Mouse (Mus musculus) kidney, embryonic 14.5 days (tissue): ENCODE measurements around the gene Pclaf. TPM values are rescaled to one million over a fixed set of nuclear protein-coding genes. Genes with fewer than 3 reads are reported as not detected.

Experiments
- ATAC-seq: fragments of 200-750 bp; cut with Nextera tagmentation; 2 replicates; pipeline ENCODE4 v1.8.0; 2017; ENCODE audit warnings: moderate number of reproducible peaks, mild to moderate bottlenecking, moderate TSS enrichment, moderate library complexity; ENCODE audit not compliant: low FRiP score, low TSS enrichment
- H3K27ac ChIP-seq: fragments of 300-500 bp; sonication (generic); 2 replicates; pipeline ENCODE4 v1.5.1; 2014; ENCODE audit warnings: low read depth, mild to moderate bottlenecking, low read length, moderate library complexity, mixed read lengths
- H3K27me3 ChIP-seq: fragments of 300-500 bp; sonication (generic); 2 replicates; pipeline ENCODE4 v1.6.1; 2014; ENCODE audit warnings: mild to moderate bottlenecking, low read length; ENCODE audit not compliant: control insufficient read depth, insufficient read depth
- H3K36me3 ChIP-seq: fragments of 300-500 bp; sonication (generic); 2 replicates; pipeline ENCODE4 v1.6.1; 2014; ENCODE audit warnings: low read length, mixed read lengths; ENCODE audit not compliant: control insufficient read depth, insufficient read depth
- H3K4me1 ChIP-seq: fragments of 300-500 bp; sonication (generic); 2 replicates; pipeline ENCODE4 v1.6.1; 2014; ENCODE audit warnings: low read length, mixed read lengths; ENCODE audit not compliant: control insufficient read depth, insufficient read depth
- H3K4me2 ChIP-seq: fragments of 300-500 bp; sonication (generic); replicated peaks from 2 replicates; pipeline ENCODE4 v1.6.1; 2014; ENCODE audit warnings: low read depth, mild to moderate bottlenecking, low read length
- H3K4me3 ChIP-seq: fragments of 300-500 bp; sonication (generic); 2 replicates; pipeline ENCODE4 v1.5.1; 2014; ENCODE audit warnings: mild to moderate bottlenecking, low read length
- H3K9ac ChIP-seq: fragments of 300-500 bp; sonication (generic); 2 replicates; pipeline ENCODE4 v1.6.1; 2014; ENCODE audit warnings: low read depth, mild to moderate bottlenecking, low read length, moderate library complexity
- H3K9me3 ChIP-seq: fragments of 300-500 bp; sonication (generic); 2 replicates; pipeline ENCODE4 v1.6.1; 2016; ENCODE audit warnings: low read length; ENCODE audit not compliant: control insufficient read depth
- WGBS: fragments of 180-500 bp; shearing (Covaris S2); extraction: QIAGEN DNeasy Blood & Tissue Kit; methylation state at CpG from one replicate; pipeline ENCODE4 v1.1.7; 2014; 5-methylcytosine and 5-hydroxymethylcytosine counted together
- polyA plus RNA-seq: library from polyadenylated mRNA; unstranded; fragments of >200 nt; fragmentation: Nextera tagmentation; extraction: Ambion mirVana; gene quantifications from 2 replicates; pipeline ENCODE4 v1.2.1, GENCODE M21; 2014

Pclaf gene
- polyA plus RNA-seq, result 283 and 343 TPM in 2 replicates

DNA sequence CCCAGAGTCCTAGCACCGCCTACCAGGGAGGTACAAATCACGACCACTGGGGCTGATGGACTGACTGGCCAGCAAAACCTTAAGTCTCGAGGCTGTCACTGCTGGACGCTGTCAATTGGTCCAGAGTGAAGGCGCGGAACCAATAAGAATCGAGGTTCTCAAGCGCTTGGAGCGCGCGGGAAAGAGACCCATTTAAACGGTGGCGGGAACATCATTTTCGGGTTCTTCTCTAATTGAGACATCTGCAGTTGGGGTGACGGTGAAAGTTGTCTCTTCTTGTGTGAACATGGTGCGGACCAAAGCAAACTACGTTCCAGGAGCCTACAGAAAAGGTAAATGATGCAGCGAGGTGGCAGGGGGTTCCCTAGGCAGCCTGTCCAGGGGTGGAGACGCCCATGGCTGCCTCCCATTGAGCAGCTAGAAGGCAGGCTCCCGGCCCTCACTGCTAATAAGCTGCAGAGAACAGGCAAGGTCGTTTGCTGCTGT is at the start of gene Pclaf:
Gene Pclaf, plus strand, starts transcription at position 95 of the 486 bp plus-strand sequence.
- no peaks in the 10 kb centered on the region for H3K9me3 ChIP-seq
- peak within 1 kb of the TSS; percentile 86 for H3K9ac ChIP-seq
- peak within 1 kb of the TSS; percentile 78 for H3K4me3 ChIP-seq
- H3K4me1 ChIP-seq, result peaks cover 5% of the 10 kb centered on the region; the same call in 1 of the 2 replicates
- peak within 1 kb of the TSS; percentile 81 for H3K4me2 ChIP-seq
- peak; percentile 98 for ATAC-seq
- WGBS, result under 1% methylated on average over 21 of the region's 21 CpGs
- peaks cover 20% of the 10 kb centered on the region for H3K36me3 ChIP-seq
- H3K27me3 ChIP-seq, result no peaks in the 10 kb centered on the region
- peak within 1 kb of the TSS; percentile 62; the same call in 1 of the 2 replicates for H3K27ac ChIP-seq

DNA sequence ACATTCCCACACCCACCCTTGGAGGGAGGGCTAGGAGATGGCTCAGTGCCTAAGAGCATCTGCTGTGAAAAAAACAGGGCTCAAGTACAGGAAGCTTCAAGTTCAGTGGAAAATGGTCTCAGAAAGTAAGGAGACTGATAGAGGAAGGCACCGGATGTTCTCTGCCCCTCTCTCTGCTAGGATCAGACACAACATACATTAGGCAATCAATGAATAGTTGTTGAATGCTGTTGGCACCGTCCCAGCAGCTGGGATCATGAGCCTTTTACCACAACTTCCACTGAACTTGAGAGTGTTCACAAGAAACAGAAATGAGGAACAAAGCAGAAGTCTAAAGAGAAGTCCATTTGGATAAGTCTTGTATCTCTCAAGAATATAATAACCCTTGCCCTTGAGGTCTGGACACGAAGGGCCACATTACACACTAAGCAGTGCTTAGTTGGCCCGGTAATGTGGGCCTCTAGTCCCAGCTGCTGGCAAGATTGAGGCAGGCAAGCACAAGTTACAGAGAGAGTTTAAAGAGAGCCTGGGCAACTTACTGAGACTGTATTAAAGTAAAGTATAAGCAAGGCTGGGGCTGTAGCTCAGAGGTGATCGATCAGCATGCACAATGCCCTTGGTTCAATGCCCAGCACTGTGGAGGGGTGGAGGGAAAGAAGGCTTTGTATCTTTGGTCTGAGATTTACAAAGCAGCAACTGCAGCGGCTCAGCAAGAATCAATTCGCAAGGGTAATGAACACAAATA is 45.4 kb upstream of the Pclaf start:
- Histone ChIP-seq H3K4me2 (no peak overlapping the region), H3K4me1 (peaks cover 13% of the 10 kb centered on the region), H3K27me3 (no peaks in the 10 kb centered on the region), H3K9ac (no peak overlapping the region), H3K4me3 (no peak overlapping the region), H3K27ac (no peak overlapping the region), H3K9me3 (no peaks in the 10 kb centered on the region), H3K36me3 (peaks cover 4% of the 10 kb centered on the region; the same call in 1 of the 2 replicates)
- ATAC-seq, result no peak
- 69% methylated on average over 7 of the region's 7 CpGs for WGBS

DNA sequence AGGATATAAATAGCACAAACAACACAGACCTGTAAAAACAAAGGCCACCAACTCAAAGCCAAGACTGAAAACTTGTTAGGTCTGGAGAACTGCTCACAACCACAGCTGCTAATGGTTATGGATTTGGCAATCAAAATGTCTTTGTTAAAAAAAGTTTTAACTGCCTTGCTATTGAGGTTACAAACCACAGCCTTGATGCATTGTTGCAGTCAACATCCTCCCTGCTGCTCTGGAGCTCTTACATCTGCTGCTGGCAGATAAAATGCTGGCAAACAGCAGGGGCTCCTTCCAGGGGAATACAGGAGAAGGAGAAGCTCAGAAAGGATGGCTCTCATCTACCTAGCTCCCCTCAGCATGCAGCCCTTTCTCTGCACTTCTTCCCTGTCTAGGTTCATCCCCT is 41.9 kb upstream of the Pclaf start:
- Histone ChIP-seq H3K4me3 (no peak overlapping the region), H3K9ac (no peak overlapping the region), H3K4me2 (no peak overlapping the region), H3K27me3 (no peaks in the 10 kb centered on the region), H3K9me3 (no peaks in the 10 kb centered on the region), H3K27ac (peak overlapping the region; percentile 38; the same call in 1 of the 2 replicates), H3K4me1 (peaks cover 13% of the 10 kb centered on the region), H3K36me3 (peaks cover 12% of the 10 kb centered on the region)
- no peak for ATAC-seq

DNA sequence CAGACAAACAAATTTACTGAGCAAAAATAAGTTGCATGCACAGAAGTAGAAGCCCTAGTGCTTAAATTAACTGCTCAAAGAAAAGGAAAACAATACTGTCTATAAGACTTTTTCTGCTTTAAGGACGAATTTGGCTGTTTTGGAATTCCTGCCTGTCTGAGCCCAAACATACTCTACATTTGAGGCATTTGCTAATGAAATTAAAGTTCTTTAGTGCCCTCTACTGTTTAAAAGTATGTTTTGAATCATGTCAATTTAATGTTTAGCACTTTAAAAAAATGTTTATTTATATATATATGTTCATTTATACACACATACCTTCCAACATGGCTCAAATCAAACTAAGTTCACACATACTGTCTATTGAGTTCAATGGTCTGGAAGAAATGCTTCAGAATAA is 39.8 kb upstream of the Pclaf start:
- Histone ChIP-seq H3K4me3 (no peak overlapping the region), H3K9me3 (no peaks in the 10 kb centered on the region), H3K36me3 (peaks cover 21% of the 10 kb centered on the region), H3K27ac (no peak overlapping the region), H3K4me1 (peaks cover 4% of the 10 kb centered on the region), H3K4me2 (no peak overlapping the region), H3K27me3 (no peaks in the 10 kb centered on the region), H3K9ac (no peak overlapping the region)
- ATAC-seq, result no peak
- WGBS, result 17% methylated on average over 1 of the region's 1 CpGs

DNA sequence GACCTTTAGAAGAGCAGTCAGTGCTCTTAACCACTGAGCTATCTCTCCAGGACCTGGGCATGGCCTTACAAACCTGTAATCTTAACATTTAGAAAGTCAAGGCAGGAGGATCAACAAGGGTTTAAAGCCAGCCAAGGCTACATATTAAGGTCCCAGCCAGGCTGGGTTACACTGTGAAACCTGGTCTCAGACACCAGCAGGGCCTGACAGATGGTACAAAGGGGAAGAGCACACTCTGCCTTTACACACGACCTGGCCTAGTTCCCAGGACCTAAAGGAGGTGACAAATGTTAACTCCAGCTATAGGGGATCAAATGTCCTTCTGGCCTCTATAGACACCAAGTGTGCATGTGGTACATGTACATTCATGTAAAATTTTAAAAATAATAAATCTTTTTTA is 30.4 kb upstream of the Pclaf start:
- no peak overlapping the region for H3K9ac ChIP-seq
- no peak overlapping the region for H3K27ac ChIP-seq
- 15% methylated on average over 1 of the region's 1 CpGs for WGBS
- H3K4me2 ChIP-seq, result no peak overlapping the region
- no peaks in the 10 kb centered on the region for H3K9me3 ChIP-seq
- peaks cover 33% of the 10 kb centered on the region for H3K36me3 ChIP-seq
- no peaks in the 10 kb centered on the region for H3K4me1 ChIP-seq
- H3K4me3 ChIP-seq, result no peak overlapping the region
- no peak for ATAC-seq
- no peaks in the 10 kb centered on the region for H3K27me3 ChIP-seq

DNA sequence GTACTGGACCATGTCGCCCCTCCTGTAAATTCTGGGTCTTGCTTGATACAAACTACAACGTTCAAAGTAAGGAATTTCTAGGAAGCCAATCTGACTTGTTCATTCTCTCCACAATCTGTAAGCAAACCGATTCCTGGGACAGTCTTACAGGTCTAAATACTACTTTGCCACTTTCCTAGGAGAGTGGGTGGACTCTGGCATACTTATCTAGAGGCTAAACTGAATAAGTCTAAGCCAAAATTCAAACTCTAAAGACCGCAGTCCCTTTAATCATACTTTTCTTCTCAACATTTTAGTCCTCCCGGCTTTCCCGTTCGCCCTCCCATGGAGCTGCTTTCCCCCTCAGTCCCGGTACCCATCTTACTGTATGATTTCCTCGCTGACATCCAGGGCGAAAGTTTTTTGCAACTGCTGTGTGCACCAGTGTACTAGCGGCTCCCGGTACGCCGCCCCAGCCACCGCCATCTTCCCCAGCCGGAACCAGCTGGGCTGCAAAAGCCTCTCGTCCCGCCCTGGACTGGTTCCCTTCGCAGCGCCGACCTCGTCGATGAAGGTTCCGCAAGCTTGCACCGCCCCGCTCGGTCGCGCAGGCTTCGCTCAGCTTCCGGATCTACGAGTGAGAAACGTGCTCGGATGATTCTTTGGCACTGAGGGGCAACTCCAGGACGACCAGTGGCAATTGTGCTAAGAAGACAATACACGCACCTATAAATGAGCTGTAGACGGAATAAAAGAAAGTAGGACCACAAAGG is 5.3 kb upstream of the Pclaf start:
- peak; percentile 97 for ATAC-seq
- H3K36me3 ChIP-seq, result no peaks in the 10 kb centered on the region; the same call in 1 of the 2 replicates
- WGBS, result under 1% methylated on average over 37 of the region's 37 CpGs
- no peaks in the 10 kb centered on the region for H3K27me3 ChIP-seq
- no peaks in the 10 kb centered on the region for H3K9me3 ChIP-seq
- H3K4me3 ChIP-seq, result peak overlapping the region; percentile 77
- H3K4me2 ChIP-seq, result peak overlapping the region; percentile 65
- peak overlapping the region; percentile 76 for H3K27ac ChIP-seq
- peak overlapping the region; percentile 79 for H3K9ac ChIP-seq
- H3K4me1 ChIP-seq, result no peaks in the 10 kb centered on the region

DNA sequence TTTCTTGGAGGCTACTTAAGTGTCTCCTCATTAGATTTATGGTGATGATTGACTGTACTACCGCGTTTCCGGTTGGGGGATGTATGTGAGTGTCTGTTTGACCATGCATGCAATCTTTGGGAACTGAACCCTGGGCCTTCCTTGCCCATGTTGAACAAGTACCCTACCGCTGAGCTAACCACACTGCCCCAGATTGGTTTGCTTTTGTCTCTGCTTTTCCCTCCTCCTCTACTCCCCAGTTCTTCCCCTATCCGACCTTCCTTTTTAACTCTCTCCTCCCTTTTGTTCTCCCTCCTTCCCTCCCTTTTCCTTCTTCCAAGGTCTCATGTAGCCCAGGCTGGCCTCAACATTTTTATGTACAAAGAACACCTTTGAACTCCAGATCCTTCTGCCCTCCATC is 1.1 kb downstream of the Pclaf start:
- H3K27me3 ChIP-seq, result no peaks in the 10 kb centered on the region
- peaks cover 27% of the 10 kb centered on the region for H3K36me3 ChIP-seq
- H3K4me3 ChIP-seq, result peak overlapping the region; percentile 78
- H3K9me3 ChIP-seq, result no peaks in the 10 kb centered on the region
- peak overlapping the region; percentile 81 for H3K4me2 ChIP-seq
- ATAC-seq, result no peak
- WGBS, result 1% methylated on average over 5 of the region's 5 CpGs
- peak overlapping the region; percentile 86 for H3K9ac ChIP-seq
- H3K27ac ChIP-seq, result no peak overlapping the region
- H3K4me1 ChIP-seq, result peaks cover 5% of the 10 kb centered on the region; the same call in 1 of the 2 replicates

DNA sequence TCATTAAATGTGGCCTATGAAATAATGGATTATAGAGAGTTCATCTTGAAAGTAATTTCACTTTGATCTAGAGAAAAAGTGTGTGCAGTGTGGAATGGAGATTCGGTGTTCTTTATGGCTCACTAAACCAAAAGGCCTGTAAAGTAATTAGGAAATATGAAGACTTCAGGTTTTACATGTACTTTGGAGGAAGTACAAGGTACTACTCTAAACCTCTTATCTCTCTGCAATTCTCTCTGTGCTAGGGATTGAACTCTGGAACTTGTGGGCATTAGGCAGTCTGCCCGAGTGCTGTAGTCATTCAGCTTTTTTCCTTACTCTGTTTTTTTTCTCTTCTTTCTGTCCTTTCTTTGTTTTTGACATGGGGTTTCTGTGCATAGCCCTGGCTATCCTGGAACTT is 6.9 kb downstream of the Pclaf start:
- Histone ChIP-seq H3K4me2 (no peak overlapping the region), H3K9ac (no peak overlapping the region), H3K36me3 (peaks cover 60% of the 10 kb centered on the region), H3K4me1 (peaks cover under 1% of the 10 kb centered on the region; the same call in 1 of the 2 replicates), H3K4me3 (no peak overlapping the region), H3K27ac (no peak overlapping the region), H3K9me3 (no peaks in the 10 kb centered on the region), H3K27me3 (no peaks in the 10 kb centered on the region)
- no peak for ATAC-seq
- WGBS, result 89% methylated on average over 2 of the region's 2 CpGs

DNA sequence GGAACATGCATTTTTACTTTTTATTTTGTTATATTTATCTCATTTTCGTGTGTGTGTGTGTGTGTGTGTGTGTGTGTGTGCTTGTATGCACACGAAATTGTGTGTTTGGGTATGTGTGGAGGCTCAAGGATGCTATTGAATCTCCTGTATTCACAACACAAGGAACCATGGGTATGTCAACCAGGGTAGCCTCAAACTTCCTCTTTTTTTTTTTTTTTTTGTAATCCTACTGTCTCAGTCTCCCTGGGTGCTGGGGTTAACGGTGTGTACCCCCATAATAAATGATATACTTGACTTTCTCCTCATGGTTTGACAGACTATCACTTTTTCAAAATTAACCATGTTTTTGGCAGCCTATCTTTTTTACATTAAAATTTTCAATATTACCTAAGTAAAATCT is 12.8 kb downstream of the Pclaf start:
- Histone ChIP-seq H3K9me3 (no peaks in the 10 kb centered on the region), H3K36me3 (peaks cover 43% of the 10 kb centered on the region), H3K27me3 (no peaks in the 10 kb centered on the region), H3K27ac (no peak overlapping the region), H3K4me3 (no peak overlapping the region), H3K4me1 (no peaks in the 10 kb centered on the region), H3K4me2 (no peak overlapping the region), H3K9ac (no peak overlapping the region)
- WGBS, result 92% methylated on average over 3 of the region's 3 CpGs
- ATAC-seq, result no peak
